Mouse (Mus musculus): ENCODE measurements around the gene Tcf12.

The Tcf12 gene

GRCm38 (mm10) chr9:71915871-71916661, 195.6 kb downstream of the Tcf12 start:
- no peak for DNase-seq (ENCODE audit: extremely low read depth, low read depth)

- no peak for DNase-seq (ENCODE audit: extremely low read depth, low read depth)
Observed at GRCm38 (mm10) chr9:71906522-71906921, 205.1 kb downstream of the Tcf12 start.

DNA sequence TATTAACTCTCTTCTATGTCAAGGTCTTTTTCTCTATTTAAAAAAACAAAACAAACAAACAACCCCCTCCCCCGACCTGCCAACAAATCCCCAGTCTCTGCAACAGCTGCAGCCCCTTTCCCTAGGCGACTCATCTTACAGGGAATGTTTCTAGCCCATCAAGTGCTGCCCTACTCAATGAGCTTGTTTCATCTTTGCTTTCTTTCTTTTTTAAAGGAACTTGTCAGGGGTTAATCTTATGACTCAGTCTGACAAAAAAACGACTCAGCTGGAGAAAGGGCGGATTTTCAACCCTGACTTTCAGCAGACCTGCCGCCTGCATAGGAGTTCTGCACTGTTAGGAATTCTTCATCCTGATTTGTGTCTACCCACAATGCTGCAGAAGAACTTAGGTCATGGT, 212.8 kb downstream of the Tcf12 start:
- DNase-seq (ENCODE audit: extremely low read depth, low read depth), result no peak

DNA sequence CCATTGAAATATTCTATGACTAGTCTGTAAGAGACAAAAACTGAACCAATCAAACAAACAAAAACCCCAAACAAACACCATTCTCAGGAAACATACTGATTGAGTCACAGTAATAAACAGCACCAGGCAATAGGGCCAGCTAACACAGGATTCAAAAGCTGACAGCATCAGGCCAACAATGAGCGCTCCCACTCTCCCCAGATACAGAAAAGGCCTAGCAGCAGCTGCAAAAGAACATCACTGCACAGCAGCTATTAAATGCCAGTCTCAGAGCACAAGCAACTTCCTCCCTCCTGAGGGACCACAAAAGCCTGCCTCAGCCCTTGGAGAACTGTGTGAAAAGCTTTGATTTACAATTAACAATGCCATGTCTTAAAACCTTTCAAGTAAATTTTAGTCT, 214.3 kb downstream of the Tcf12 start:
- DNase-seq (ENCODE audit: extremely low read depth, low read depth), result no peak

DNA sequence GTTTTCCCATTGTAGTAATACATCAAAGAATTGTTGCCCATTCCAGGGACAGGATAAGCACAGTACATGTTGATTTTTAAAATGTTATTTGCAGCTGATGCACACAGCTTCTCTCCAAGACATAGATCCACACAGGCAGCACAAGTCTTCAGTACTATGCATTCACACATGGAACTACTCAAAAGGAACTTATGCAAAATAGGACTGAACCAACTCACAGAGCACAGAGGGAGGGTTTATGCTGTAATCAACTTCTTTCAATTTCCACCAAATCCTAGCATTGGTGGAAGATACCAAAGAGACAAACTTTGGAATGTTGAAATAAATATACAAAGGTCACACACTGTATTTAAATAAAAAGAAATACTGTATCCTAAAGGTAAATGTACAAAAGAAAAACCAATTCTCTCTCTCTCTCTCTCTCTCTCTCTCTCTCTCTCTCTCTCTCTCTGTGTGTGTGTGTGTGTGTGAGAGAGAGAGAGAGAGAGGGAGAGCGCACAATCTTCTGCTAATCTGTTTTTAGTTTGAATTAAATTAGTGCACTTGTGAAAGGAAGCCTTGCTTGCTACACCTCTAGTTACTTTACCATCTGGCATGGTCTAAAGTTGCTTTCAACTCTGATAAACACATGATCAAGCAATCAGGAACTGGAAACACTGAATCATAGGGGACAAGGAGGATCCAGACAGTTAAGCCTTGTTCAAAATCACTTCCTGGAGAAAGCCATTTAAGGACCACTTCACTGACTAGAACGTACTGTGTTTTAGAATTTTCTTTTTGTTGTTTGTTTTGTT, 215.5 kb downstream of the Tcf12 start:
- peak; percentile 18 for DNase-seq (ENCODE audit: extremely low read depth, low read depth)

GRCm38 (mm10) chr9:71895291-71895690, 216.4 kb downstream of the Tcf12 start:
- no peak for DNase-seq (ENCODE audit: extremely low read depth, low read depth)

DNA sequence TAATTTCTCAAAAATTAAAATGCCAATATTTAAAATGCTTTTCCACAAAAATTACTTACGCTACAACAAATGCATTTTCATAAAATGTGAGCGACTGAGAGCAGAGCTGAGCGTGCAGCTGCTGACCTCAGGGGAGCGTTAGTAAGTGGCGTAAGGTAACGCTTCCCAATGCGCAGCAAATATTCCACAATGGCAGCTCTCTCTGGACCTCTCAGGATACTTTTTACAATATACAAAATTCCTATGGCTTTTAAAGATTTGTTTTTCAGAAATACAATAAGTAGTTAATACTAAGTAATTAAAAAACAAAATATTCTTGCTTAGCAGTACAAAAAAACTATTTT, 216.8 kb downstream of the Tcf12 start:
- DNase-seq (ENCODE audit: extremely low read depth, low read depth), result no peak

DNA sequence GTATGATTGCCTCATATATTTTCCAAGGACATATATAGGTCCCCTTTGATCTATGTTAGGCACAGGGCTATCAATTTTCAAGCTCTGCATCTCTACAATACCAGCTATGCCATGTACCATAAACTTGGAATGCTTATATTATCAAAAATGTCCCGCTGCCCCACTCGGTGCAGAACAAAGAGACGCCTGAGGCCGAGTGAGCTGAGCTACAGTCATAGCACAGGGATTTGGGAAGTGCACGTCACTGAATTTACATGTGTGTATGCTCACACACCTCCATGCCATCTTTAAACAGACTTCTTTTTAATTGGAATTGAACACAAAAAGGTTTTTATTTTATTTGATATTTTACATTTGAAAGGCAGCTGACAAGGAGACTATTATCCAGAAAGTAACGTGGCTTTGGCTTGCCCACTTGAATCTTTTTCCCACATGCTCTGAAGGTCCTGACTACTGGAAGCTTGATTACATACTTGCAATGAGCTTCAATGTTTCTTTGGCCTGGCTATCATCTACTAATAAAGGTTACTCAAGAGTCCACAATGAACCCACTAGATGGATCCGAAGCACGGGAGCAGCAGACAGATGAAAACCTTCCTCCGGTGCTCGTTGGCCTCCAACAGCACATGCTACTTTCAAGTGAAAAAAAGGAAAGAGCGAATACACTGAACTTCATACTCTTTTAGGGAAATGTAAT, 217.3 kb downstream of the Tcf12 start:
- no peak for DNase-seq (ENCODE audit: extremely low read depth, low read depth)

DNA sequence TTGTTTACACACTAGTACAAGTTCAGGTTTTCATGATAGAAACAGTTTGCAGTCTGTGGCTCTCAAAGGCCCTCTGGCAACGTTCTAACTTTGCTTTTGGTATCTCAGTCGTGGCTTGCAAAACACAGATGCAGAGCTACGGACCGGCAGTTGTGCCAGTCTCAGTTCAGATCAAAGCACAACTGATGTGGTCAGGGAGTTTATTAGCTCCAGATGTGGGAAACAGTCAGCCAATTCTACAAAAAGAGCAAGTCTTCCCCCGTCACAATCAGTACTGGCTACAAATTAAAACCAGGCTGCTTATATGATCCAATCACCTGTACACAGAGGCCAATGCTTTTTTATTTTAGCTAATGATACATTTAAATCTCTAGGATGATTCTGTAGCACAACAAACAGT, 223.2 kb downstream of the Tcf12 start:
- no peak for DNase-seq (ENCODE audit: extremely low read depth, low read depth)

- DNase-seq (ENCODE audit: extremely low read depth, low read depth), result no peak
Observed at GRCm38 (mm10) chr9:71880629-71881028, 231.0 kb downstream of the Tcf12 start.

DNA sequence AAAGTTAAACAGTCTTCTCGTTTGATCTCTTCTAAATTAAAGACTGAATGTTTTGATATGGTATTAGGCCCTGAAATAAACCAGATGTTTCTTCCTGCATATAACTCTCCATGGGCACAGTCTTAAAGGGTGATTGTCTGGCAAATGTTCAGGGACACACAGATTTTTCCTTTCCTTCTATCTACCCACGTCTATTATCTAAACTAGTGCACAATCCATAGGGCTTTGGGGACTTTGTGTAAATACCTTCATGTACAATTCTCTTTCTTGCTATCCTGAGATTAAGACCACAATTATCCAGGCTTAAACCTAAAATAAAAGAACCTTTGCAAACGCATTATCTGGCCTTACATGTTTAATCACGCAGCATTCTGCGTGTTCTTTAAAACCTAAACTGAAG, 231.7 kb downstream of the Tcf12 start:
- no peak for DNase-seq (ENCODE audit: extremely low read depth, low read depth)

GRCm38 (mm10) chr9:71879415-71879814, 232.3 kb downstream of the Tcf12 start:
- DNase-seq (ENCODE audit: extremely low read depth, low read depth), result no peak

DNA sequence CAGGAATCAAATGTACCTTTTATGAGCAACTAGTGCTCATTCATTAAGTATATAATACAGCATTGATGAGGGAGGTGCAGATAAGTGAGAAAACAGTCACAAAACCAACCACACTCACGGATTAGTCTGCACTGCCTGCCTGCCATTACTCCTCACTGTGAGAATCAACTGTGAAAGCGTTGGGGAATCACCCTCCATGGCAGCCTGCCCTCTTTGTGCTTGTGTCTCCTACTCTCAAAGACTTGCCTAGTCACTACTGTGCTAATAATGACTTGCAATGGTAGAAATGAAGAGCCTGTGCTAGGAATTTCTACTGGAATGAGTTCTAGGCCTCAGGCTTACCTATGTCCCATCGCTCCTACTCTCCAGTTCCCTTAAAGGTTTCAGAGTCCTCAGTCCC, 233.8 kb downstream of the Tcf12 start:
- no peak for DNase-seq (ENCODE audit: extremely low read depth, low read depth)

GRCm38 (mm10) chr9:71874761-71875160, 236.9 kb downstream of the Tcf12 start:
- DNase-seq (ENCODE audit: extremely low read depth, low read depth), result no peak

DNA sequence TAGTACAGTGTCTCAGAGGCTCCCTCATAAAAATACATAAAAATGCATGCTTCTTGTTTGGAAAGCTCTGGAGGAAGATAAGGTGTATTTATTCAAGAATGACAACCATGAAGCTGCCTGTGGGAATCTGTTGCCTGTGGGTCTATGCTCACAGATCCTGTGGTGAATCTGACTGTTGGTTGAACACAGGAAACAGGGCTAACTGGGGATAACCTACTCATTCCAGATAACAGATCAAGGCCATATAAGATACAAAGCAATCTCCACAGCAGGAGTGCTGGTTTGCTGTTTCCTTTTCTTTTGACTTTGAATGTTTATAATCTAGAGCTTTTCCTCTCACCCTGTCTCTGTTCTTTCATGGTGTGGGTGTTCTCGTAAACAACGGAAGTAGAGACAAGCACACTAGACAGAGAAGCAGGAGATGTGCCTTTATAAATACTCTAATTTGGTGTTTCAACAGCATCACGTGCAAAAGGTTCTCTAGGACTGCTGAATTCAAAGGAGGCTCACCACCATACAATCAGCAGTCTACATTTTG, 237.6 kb downstream of the Tcf12 start:
- DNase-seq (ENCODE audit: extremely low read depth, low read depth), result no peak

- no peak for DNase-seq (ENCODE audit: extremely low read depth, low read depth)
Observed at GRCm38 (mm10) chr9:71863338-71863737, 248.3 kb downstream of the Tcf12 start.

- no peak for DNase-seq (ENCODE audit: extremely low read depth, low read depth)
Observed at GRCm38 (mm10) chr9:71861629-71862028, 250.0 kb downstream of the Tcf12 start.

- no peak for DNase-seq (ENCODE audit: extremely low read depth, low read depth)
Observed at GRCm38 (mm10) chr9:71857926-71858325, 253.7 kb downstream of the Tcf12 start.

DNA sequence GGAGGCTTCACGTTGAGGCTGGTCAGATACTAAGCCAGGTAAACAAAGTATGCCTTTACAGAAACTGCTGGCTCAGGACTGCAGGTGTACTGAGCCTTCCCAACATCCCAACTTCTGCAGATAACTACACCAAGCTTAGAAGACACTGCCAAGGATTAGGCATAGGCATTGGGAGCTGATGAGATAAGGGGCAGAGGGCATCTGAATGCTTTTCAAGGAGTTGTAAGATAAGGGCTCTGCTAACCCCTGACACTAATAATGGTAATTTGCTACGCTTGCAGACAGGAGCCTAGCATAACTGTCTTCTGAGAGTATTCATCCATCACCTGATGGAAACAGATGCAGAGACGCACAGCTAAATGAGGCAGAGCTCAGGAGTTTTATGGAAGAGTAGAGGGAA, 257.8 kb downstream of the Tcf12 start:
- no peak for DNase-seq (ENCODE audit: extremely low read depth, low read depth)

- DNase-seq (ENCODE audit: extremely low read depth, low read depth), result peak; percentile 56
Observed at GRCm38 (mm10) chr9:71850283-71850682, 261.4 kb downstream of the Tcf12 start.

DNA sequence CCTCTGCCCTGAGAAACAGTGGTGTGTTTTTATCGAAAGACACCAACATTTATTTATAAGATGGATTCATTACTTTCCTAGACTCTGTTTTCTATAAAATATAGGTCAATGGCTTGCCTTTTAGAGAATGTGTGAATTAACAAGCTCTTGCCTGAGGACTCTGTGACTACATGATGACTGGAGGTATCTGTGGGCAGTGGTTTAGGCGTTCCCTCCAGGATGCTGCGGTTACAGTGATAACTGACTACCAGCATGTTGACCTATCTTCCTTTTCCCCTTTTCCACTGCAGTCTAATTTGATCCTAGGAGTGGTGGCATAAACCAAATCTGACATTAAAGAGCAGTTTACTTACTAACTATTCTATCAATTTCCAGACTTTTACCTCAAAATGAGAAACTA, 263.3 kb downstream of the Tcf12 start:
- peak; percentile 83 for DNase-seq (ENCODE audit: extremely low read depth, low read depth)

GRCm38 (mm10) chr9:71847921-71848320, 263.8 kb downstream of the Tcf12 start:
- peak; percentile 17 for DNase-seq (ENCODE audit: extremely low read depth, low read depth)
